Mouse (Mus musculus) lung, adult 18-20 months (tissue): ENCODE results near the gene Fam221b.

Experiments
- DNase-seq, 2 experiments: peaks; one replicate each; pipeline ENCODE4 v3.0.0; 2022; ENCODE audit warnings: mixed read lengths in 2 of 2

The Fam221b gene

GRCm38 (mm10) chr4:43668782-43669427, at the start of gene Fam221b, which contains the start of gene Tmem8b:
Gene Fam221b, minus strand, starts transcription at chr4:43669145.
Gene Tmem8b, plus strand, starts transcription at chr4:43668971.
- DNase-seq, result peak; percentile 92

DNA sequence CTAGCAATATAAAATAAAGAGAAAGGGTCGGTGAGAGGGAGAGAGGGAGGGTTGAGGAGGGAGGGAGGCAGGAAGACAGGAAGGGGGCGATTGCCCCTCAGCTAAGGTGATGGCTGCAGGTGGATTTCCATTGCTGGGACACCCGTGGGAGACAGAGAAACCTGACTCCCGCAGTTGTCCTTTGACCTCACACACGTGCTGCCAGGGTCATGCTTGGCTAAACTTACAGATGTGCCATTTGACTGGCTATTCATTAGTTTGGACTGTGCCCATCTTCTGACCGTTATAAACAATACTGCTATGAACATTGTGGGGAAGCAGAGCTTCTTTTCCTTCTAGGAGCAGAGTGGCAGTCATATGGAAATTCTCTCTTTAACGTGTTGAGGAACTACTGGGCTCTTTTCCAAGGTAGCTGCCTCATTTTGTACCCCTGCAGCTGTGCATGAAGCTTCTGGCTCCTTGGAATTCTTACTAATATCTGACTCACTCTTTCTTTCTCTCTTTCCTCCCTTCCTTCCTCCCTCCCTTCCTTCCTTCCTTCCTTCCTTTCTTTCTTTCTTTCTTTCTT, 44.8 kb upstream of the Fam221b start:
- no peak for DNase-seq

GRCm38 (mm10) chr4:43711821-43712220, 42.9 kb upstream of the Fam221b start:
- peak; percentile 69 to 79 for DNase-seq

GRCm38 (mm10) chr4:43709869-43710268, 40.9 kb upstream of the Fam221b start, which contains the start of gene Olfr71:
Gene Olfr71, minus strand, starts transcription at chr4:43710255.
- DNase-seq, result peak; percentile 84 to 87

GRCm38 (mm10) chr4:43705991-43706390, 37.0 kb upstream of the Fam221b start:
- peak in 1 of 2 experiments; percentile 32 for DNase-seq

DNA sequence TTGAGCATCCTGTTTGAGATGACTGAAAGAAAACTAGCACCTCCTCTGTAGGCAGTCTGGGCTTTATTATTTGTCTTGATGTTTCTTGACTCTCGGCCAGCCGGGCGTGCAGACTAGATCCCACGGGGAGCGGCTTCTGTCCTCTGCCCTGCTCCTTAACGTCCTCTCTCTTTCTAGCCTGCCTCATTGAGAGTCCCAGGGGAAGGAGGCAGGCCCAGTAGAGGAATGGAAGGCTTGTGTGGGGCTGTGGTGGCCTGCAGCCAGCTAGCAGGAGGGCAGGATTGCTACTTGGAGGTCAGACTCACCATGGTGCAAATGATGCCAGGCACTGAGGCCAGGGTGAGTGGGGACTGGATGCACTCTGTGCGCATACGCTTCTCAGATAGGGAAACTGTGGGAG, 34.9 kb upstream of the Fam221b start:
- DNase-seq, result peak in 1 of 2 experiments; percentile 19

- no peak for DNase-seq
Observed at GRCm38 (mm10) chr4:43703439-43703838, 34.5 kb upstream of the Fam221b start.

DNA sequence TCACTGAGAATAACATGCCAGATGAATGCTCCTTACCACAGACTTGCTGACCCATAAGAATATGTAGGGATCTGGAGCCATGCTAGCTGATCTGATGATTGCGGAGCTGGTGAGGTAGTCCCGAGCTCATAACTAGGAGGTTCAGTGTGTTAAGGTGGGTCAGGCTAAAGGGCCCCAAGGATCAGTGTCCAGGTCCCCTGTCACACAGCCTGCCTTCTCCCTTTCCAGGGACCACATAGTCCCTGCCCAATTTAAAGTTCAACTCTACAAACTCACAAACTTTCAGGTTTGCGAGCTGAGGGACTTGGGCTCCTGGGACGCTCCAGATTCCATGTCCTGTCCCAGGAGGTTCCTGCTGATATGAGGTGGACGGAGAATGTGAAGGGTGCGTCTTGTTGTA, 31.8 kb upstream of the Fam221b start, which contains the start of gene Olfr70:
TSS of gene Olfr70 (minus strand) at position 101 of the 400 bp plus-strand sequence.
- DNase-seq, result no peak

DNA sequence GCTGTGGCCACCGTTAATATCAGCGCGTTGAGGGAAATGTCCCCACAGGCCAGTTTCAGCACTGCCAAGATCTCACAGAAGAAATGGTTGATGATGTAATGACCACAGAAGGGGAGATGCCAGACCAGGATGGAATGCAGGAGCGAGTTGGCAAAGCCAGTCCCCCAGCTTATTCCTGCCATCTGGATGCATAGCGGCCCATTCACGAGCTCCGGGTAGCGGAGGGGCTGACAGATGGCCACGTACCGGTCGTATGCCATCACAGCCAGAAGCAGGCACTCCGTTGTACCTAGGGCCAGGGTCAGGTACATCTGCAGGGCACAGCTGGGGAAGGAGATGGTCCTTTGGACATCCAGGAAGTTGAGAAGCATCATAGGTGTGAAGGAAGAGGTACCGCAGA, 27.6 kb upstream of the Fam221b start:
- DNase-seq, result peak in 1 of 2 experiments; percentile 38

GRCm38 (mm10) chr4:43695249-43695671, 26.3 kb upstream of the Fam221b start:
- DNase-seq, result peak; percentile 69 to 81

DNA sequence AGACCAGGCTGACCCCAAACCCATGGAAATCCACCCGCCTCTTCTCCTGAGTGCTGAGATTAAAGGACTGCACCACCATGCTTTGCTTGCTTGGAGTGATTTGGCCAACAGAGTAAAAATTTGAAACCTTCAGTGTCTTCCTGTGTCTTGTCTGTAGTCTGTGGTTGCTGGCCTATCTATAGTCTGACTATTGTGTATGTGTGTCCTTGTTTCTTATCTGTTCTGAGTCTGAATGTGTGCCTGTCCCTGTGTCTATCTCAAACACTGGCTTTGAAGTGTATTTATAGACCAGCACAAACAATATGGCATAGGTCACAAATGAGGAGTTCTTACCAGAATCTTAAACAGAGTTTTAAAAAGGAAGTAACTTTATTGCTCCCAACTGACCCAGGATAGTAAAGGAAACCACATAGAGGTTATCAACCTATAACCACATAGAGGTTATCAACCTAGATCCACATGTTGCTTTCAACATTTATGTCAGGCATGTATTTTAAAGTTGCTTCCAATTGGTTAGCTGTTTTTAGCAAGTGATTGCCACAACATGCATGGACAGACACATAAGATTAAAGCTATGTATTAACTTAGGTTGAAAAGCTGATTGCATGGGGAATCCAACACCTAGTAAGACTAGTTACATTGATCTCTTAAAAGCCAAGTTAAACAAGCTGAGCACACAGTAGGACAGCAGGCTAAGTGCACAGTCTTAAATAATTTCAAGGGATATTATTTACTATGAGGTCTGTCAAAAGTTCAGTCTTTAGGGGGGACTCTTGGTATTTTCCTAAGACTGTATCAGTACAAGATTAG, 25.7 kb upstream of the Fam221b start:
- DNase-seq, result no peak

- peak; percentile 63 to 72 for DNase-seq
Observed at GRCm38 (mm10) chr4:43693806-43694241, 24.9 kb upstream of the Fam221b start.

- DNase-seq, result no peak
Observed at GRCm38 (mm10) chr4:43691026-43691425, 22.1 kb upstream of the Fam221b start.

DNA sequence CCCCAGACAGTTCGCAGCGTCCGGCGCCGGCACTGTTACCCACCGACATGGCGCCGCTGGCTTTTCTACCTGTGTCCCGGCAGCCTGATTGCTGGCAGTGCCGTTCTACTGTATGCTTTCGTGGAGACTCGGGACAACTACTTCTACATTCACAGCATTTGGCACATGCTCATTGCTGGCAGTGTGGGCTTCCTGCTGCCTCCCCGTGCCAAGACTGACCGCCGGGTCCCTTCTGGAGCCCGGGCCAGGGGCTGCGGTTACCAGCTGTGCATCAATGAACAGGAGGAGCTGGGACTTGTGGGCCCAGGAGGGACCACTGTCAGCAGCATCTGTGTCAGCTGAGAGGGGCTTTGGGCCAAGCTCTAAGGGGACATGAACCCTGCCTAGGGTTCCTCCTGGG, 21.1 kb upstream of the Fam221b start:
- DNase-seq, result no peak

- DNase-seq, result no peak
Observed at GRCm38 (mm10) chr4:43679416-43680043, 10.6 kb upstream of the Fam221b start.

GRCm38 (mm10) chr4:43678541-43678940, 9.6 kb upstream of the Fam221b start:
- DNase-seq, result no peak

DNA sequence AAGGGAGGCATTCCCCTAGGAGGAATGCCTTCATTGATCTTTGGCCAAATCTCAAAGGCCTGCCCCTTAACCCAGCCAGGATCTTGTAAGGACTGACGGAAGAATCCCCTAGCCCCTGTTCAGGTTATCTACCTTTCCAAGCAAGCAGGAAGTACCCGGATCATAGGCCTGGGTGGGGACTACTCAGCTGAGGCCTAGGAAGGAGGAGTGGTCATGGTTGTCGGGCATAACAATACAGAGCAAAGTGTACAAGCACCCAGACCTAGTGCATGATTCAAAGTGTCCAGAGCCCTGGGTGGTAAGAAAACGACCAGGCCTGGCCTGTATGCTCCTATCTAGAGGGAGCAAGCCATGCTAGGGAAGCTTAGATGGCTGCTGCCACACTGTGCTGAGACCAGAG, 6.7 kb upstream of the Fam221b start:
- DNase-seq, result no peak

GRCm38 (mm10) chr4:43674974-43675373, 6.0 kb upstream of the Fam221b start:
- no peak for DNase-seq

- DNase-seq, result peak; percentile 30 to 55
Observed at GRCm38 (mm10) chr4:43673703-43674102, 4.8 kb upstream of the Fam221b start.

DNA sequence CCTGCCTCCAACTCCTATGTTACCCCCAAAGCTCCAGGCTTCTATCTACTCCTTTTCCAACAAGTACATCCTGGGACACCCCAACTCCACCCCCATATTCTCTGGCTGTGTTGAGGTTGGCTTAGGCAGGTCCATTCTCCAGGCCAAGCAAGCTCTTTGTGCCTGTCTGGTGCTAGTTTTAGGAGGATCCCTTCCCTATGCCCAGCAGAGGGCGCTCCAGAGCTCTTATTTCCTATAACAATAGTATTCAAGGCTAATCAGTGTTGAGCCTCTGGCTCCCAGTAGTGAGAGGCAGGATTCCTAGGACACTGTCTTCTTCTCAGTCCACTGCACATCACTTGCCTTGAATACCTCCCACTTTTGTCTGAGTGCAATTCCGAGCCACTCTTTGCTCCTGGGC, 3.1 kb upstream of the Fam221b start:
- peak; percentile 83 to 89 for DNase-seq

DNA sequence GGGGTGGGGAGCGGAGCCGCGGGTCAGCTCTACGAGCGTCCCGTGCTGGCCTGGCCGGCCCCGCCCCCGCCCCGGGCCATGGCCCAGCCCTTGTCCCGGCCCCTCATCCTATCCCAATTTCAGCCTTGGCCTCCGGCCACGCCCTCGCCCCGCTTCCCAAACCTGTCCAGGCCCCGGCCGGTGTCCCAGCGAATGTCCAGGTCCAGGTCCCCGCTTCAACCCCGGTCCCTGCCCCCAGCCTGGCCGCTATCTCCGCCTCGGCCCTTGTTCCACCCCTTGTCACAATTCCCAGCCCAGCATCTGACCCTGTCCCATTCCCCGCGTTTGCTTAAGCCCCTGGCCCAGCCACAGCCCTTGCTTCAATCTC, 466 bp upstream of the Fam221b start:
- DNase-seq, result peak; percentile 83 to 85

- no peak for DNase-seq
Observed at GRCm38 (mm10) chr4:43666412-43666811, 2.5 kb downstream of the Fam221b start.

DNA sequence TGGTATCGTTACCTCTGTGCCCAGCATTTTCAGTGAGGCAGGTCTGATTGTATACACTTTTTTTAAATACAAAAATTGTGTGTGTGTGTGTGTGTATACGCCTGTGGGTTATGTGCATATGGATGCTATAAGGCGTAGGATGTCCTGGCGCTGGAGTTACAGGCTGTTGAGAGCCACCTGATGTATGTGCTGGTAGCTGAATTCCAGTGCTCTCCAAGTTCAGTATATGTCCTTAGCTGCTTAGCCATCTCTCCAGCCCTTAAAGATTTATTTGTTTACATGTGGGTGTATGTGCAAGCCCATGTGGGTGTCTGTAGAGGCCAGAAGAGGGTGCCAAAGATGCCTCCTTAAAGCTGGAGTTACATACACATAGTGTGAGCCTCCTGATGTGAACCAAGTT, 11.8 kb downstream of the Fam221b start:
- no peak for DNase-seq
